ENCODE assay signal across 23 mouse cellular contexts in the genomic region with DNA sequence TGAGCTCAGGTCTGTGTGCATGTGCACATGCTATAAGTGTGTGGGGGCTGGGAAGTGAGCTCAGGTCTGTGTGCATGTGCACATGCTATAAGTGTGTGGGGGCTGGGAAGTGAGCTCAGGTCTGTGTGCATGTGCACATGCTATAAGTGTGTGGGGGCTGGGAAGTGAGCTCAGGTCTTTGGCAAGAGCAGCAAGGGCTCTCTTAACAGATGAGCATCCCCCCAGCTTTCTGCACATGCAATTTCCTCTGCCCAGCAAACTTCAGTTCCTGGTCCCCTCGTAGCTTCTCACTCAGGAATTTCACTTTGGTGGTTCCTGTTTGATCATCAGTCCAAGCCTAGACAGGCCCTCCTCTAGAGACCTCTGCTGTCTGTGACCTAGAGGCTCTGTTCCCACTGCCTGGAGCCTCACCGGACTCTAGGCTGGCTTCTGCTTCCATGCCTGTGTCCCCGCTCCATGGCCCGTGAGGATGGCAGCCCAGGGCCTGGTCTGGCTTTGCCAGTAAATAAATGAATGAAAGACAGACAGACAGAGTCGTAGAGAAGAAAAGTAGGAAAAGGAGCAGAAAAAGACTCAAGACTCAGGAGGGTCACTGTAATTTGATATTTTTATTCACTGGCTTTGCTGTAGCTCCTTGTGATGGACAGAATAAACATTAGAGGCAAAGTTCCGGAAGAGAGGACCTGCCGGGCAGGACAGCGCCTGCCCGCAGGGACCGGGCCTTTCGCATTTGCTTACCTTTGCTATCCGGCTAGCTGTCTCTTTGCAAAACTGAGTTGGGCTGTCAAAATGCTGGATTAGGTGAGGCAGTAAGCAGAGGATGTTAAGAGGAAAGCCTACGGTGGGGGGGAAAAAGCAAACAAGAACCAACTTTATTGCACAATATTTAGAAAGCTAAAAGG. TPM values are rescaled to one million over a fixed set of nuclear protein-coding genes. Genes with fewer than 3 reads are reported as not detected.
DNase-seq lines count a peak whose midpoint lies in the region; ATAC-seq lines count a peak whose summit lies in the region.
"Had no signal": no experiment of that assay in that cellular context is flagged by ENCODE, and none has a peak within 500 bp of the region (broad histone marks: within the 10 kb centered on the region; RNA-seq: fewer than 3 reads in every experiment).

No protein-coding gene starts in this region.

- WGBS in forebrain, embryonic 12.5 days: 84% methylated on average over 13 of the region's 13 CpGs
- 86% methylated on average over 13 of the region's 13 CpGs for WGBS in forebrain, embryonic 10.5 days
- 34% methylated on average over 13 of the region's 13 CpGs for WGBS in kidney, embryonic 15.5 days
- 76% methylated on average over 13 of the region's 13 CpGs for WGBS in liver, embryonic 16.5 days (ENCODE audit: insufficient replicate concordance)
- whole genome bisulfite sequencing in liver, embryonic 11.5 days: 78% methylated on average over 13 of the region's 13 CpGs

- peaks cover 5% of the 10 kb centered on the region; the same call in 1 of the 2 replicates for H3K4me1 ChIP-seq in forebrain, embryonic 12.5 days
- H3K4me1 ChIP-seq in forebrain, embryonic 10.5 days: peaks cover 9% of the 10 kb centered on the region
- peaks cover 10% of the 10 kb centered on the region; the same call in 1 of the 2 replicates for H3K4me1 ChIP-seq in kidney, embryonic 15.5 days
- H3K4me1 ChIP-seq in liver, embryonic 16.5 days (ENCODE audit: control insufficient read depth, low read depth, low read length): no peaks in the 10 kb centered on the region; the same call in 1 of the 2 replicates
- no peaks in the 10 kb centered on the region for H3K4me1 ChIP-seq in liver, embryonic 11.5 days (replicated peaks; ENCODE audit: control insufficient read depth, insufficient read depth, low read length)
- H3K4me1 ChIP-seq: embryonic facial prominence, embryonic 13.5 days had no signal

- H3K9me3 ChIP-seq in forebrain, embryonic 12.5 days: no peaks in the 10 kb centered on the region
- H3K9me3 ChIP-seq in forebrain, embryonic 10.5 days: no peaks in the 10 kb centered on the region
- no peaks in the 10 kb centered on the region for H3K9me3 ChIP-seq in kidney, embryonic 15.5 days (replicated peaks)
- no peaks in the 10 kb centered on the region for H3K9me3 ChIP-seq in liver, embryonic 16.5 days (replicated peaks; ENCODE audit: control insufficient read depth, low read length)
- H3K9me3 ChIP-seq in liver, embryonic 11.5 days (ENCODE audit: control insufficient read depth, low read length): no peaks in the 10 kb centered on the region
- H3K9me3 ChIP-seq: embryonic facial prominence, embryonic 13.5 days; hindbrain, embryonic 13.5 days had no signal

- no peak overlapping the region for H3K4me3 ChIP-seq in forebrain, embryonic 12.5 days (replicated peaks)
- H3K4me3 ChIP-seq in forebrain, embryonic 10.5 days: no peak overlapping the region
- H3K4me3 ChIP-seq in kidney, embryonic 15.5 days (replicated peaks): no peak overlapping the region
- H3K4me3 ChIP-seq in liver, embryonic 16.5 days (ENCODE audit: low read depth, low read length): no peak overlapping the region
- no peak overlapping the region for H3K4me3 ChIP-seq in liver, embryonic 11.5 days (ENCODE audit: low read depth, low read length)
- H3K4me3 ChIP-seq: embryonic facial prominence, embryonic 13.5 days; hindbrain, embryonic 13.5 days had no signal

- H3K27me3 ChIP-seq in forebrain, embryonic 12.5 days: no peaks in the 10 kb centered on the region
- H3K27me3 ChIP-seq in forebrain, embryonic 10.5 days (ENCODE audit: poor library complexity, severe bottlenecking): no peaks in the 10 kb centered on the region
- no peaks in the 10 kb centered on the region for H3K27me3 ChIP-seq in kidney, embryonic 15.5 days
- no peaks in the 10 kb centered on the region for H3K27me3 ChIP-seq in liver, embryonic 16.5 days (ENCODE audit: control insufficient read depth, insufficient read depth, low read depth, low read length)
- no peaks in the 10 kb centered on the region for H3K27me3 ChIP-seq in liver, embryonic 11.5 days (replicated peaks; ENCODE audit: control insufficient read depth, insufficient read depth, low read length)
- H3K27me3 ChIP-seq: CH12.LX; embryonic facial prominence, embryonic 13.5 days; hindbrain, embryonic 13.5 days; Patski had no signal

- H3K9ac ChIP-seq in forebrain, embryonic 12.5 days: no peak overlapping the region
- H3K9ac ChIP-seq in kidney, embryonic 15.5 days: no peak overlapping the region
- H3K9ac ChIP-seq in liver, embryonic 16.5 days (ENCODE audit: low read depth, low read length): no peak overlapping the region
- no peak overlapping the region for H3K9ac ChIP-seq in liver, embryonic 11.5 days (ENCODE audit: low read depth, low read length)
- H3K9ac ChIP-seq: embryonic facial prominence, embryonic 13.5 days; hindbrain, embryonic 13.5 days had no signal

- H3K36me3 ChIP-seq in forebrain, embryonic 12.5 days (replicated peaks): peaks cover 54% of the 10 kb centered on the region
- peaks cover 68% of the 10 kb centered on the region for H3K36me3 ChIP-seq in forebrain, embryonic 10.5 days (replicated peaks)
- peaks cover 68% of the 10 kb centered on the region for H3K36me3 ChIP-seq in kidney, embryonic 15.5 days
- peaks cover 48% of the 10 kb centered on the region for H3K36me3 ChIP-seq in liver, embryonic 16.5 days (ENCODE audit: control insufficient read depth, insufficient read depth)
- H3K36me3 ChIP-seq in liver, embryonic 11.5 days (ENCODE audit: control insufficient read depth, insufficient read depth, low read length): peaks cover 35% of the 10 kb centered on the region

- H3K27ac ChIP-seq in forebrain, embryonic 12.5 days: 0 out of 2 replicates have a peak overlapping the region, but pooled peaks have one; percentile 6
- no peak overlapping the region for H3K27ac ChIP-seq in forebrain, embryonic 10.5 days
- H3K27ac ChIP-seq in kidney, embryonic 15.5 days: peak overlapping the region; percentile 79
- H3K27ac ChIP-seq in liver, embryonic 16.5 days (ENCODE audit: low read length): no peak overlapping the region
- no peak overlapping the region for H3K27ac ChIP-seq in liver, embryonic 11.5 days (ENCODE audit: low read depth, low read length)
- H3K27ac ChIP-seq: embryonic facial prominence, embryonic 13.5 days; hindbrain, embryonic 13.5 days; hindbrain, postnatal 0 days had no signal

- ATAC-seq in forebrain, embryonic 12.5 days (ENCODE audit: low FRiP score): no peak
- peak; percentile 75; the same call in 1 of the 2 replicates for ATAC-seq in kidney, embryonic 15.5 days (replicated peaks; ENCODE audit: low FRiP score)
- peak; percentile 30; the same call in 1 of the 2 replicates for ATAC-seq in liver, embryonic 16.5 days (ENCODE audit: low read depth)
- no peak for ATAC-seq in liver, embryonic 11.5 days (replicated peaks; ENCODE audit: low FRiP score)
- 0 out of 2 replicates have a peak, but pooled peaks have one; percentile 30 for ATAC-seq in megakaryocyte-erythroid progenitor cell, adult 5-6 weeks (replicated peaks; ENCODE audit: low FRiP score, low TSS enrichment, poor library complexity, severe bottlenecking)
- ATAC-seq: activated CD4-positive, CD25-positive, alpha-beta regulatory T cell, adult 4 months; forebrain, embryonic 14.5 days; hindbrain, postnatal 0 days; Patski had no signal

- no peak overlapping the region for H3K4me2 ChIP-seq in forebrain, embryonic 12.5 days
- H3K4me2 ChIP-seq in kidney, embryonic 15.5 days: no peak overlapping the region
- no peak overlapping the region for H3K4me2 ChIP-seq in liver, embryonic 16.5 days (ENCODE audit: low read depth, low read length)
- no peak overlapping the region for H3K4me2 ChIP-seq in liver, embryonic 11.5 days
- H3K4me2 ChIP-seq: embryonic facial prominence, embryonic 13.5 days; hindbrain, embryonic 13.5 days had no signal

- no peak for DNase-seq in forebrain, embryonic 10.5 days (ENCODE audit: extremely low spot score, low spot score)
- no peak for DNase-seq in kidney, postnatal 36 days
- DNase-seq in liver, embryonic 11.5 days (ENCODE audit: low spot score): no peak
- DNase-seq in layer of hippocampus, postnatal 25 days (ENCODE audit: extremely low spot score in 1 of 2, low spot score in 1 of 2): no peak
- DNase-seq: adrenal gland, postnatal 25 days; cerebellum, adult 18-20 months; cerebellum, adult 9-11 months; cerebellum, postnatal 36 days; gastrocnemius, postnatal 10 days; heart, postnatal 10 days had no signal

RNA-seq across cellular contexts. Expression of a gene that starts 57.3 kb away (rescaled TPM):
- polyA plus RNA-seq in forebrain, embryonic 12.5 days (2016; fragmentation: Nextera tagmentation; extraction: Ambion mirVana): 12.7 and 25.0 TPM in 2 replicates
- polyA plus RNA-seq in forebrain, embryonic 10.5 days (2016; fragmentation: Nextera tagmentation; extraction: Ambion mirVana): 2.2 and 2.4 TPM in 2 replicates
- 1.9 and 4.3 TPM in 2 replicates for polyA plus RNA-seq in kidney, embryonic 15.5 days (2015; fragmentation: Nextera tagmentation; extraction: Ambion mirVana)
- polyA plus RNA-seq in liver, embryonic 16.5 days (2015; fragmentation: Nextera tagmentation; extraction: Ambion mirVana): 0.09 TPM in 1 of 2 replicates, not detected in the other
- 0.37 and 0.62 TPM in 2 replicates for polyA plus RNA-seq in liver, embryonic 11.5 days (2014; fragmentation: Nextera tagmentation; extraction: Ambion mirVana)
- not detected in 2 replicates for total RNA-seq in megakaryocyte-erythroid progenitor cell, adult 5-6 weeks (2014; fragmentation: Nextera tagmentation)
- not detected in 2 replicates for total RNA-seq in megakaryocyte-erythroid progenitor cell, adult 5-6 weeks (2017)
- total RNA-seq in layer of hippocampus, postnatal 25 days (2021): 1 to 10 TPM; 1.0 to 1.7 TPM
- total RNA-seq: CH12.LX; gastrocnemius, postnatal 10 days; gastrocnemius, postnatal 4 days; heart, postnatal 10 days; hematopoietic stem cell, adult 5-6 weeks had no signal
- polyA plus RNA-seq: activated CD4-positive, CD25-positive, alpha-beta regulatory T cell, adult 4 months; Patski had no signal

Comparison
In these comparisons a context has a peak if more than half of its experiments do, and no peak if none do; other contexts are left out.
1. ATAC-seq: peak in kidney, embryonic 15.5 days (single experiment), liver, embryonic 16.5 days (single experiment) and megakaryocyte-erythroid progenitor cell, adult 5-6 weeks (single experiment); none in forebrain, embryonic 12.5 days (single experiment) and liver, embryonic 11.5 days (single experiment).
2. H3K27ac ChIP-seq: peak in forebrain, embryonic 12.5 days (single experiment) and kidney, embryonic 15.5 days (single experiment); none in forebrain, embryonic 10.5 days (single experiment), liver, embryonic 16.5 days (single experiment) and liver, embryonic 11.5 days (single experiment).